Mouse (Mus musculus) cortical plate, adult 2 months (tissue): ENCODE data around the gene Dapp1. TPM values are rescaled to one million over a fixed set of nuclear protein-coding genes. Genes with fewer than 3 reads are reported as not detected.
A peak's percentile ranks its signal among the peaks of the same experiment; 100 is the strongest.
"Not testable (repeated sequence)": the region's sequence is repeated elsewhere in the genome, so short reads cannot be mapped to it uniquely, and the experiment has no call there.

ENCODE experiments used
- H3K27ac ChIP-seq: fragments of 200-500 bp; 2 replicates; pipeline ENCODE4 v1.5.1; 2012; ENCODE audit warnings: low read length, control low read depth, inconsistent platforms; ENCODE audit not compliant: insufficient read depth
- H3K4me1 ChIP-seq: fragments of 200-500 bp; 2 replicates; pipeline ENCODE4 v1.6.1; 2011; ENCODE audit warnings: low read length; ENCODE audit not compliant: control insufficient read depth, insufficient read depth
- H3K4me3 ChIP-seq: fragments of 200-500 bp; 2 replicates; pipeline ENCODE4 v1.5.1; 2011; ENCODE audit warnings: mild to moderate bottlenecking, low read length, control low read depth; ENCODE audit not compliant: insufficient read depth
- CTCF ChIP-seq: fragments of 200-500 bp; IDR thresholded peaks from 2 replicates; pipeline ENCODE4 v1.5.1; 2011; ENCODE audit warnings: mild to moderate bottlenecking, control low read depth, low read length; ENCODE audit not compliant: insufficient read depth; ENCODE audit errors: extremely low read depth
- POLR2A ChIP-seq: fragments of 200-500 bp; IDR thresholded peaks from 2 replicates; pipeline ENCODE4 v1.6.1; 2011; ENCODE audit warnings: mild to moderate bottlenecking, low read length, control low read depth; ENCODE audit not compliant: insufficient read depth; ENCODE audit errors: extremely low read depth
- polyA plus RNA-seq: library from polyadenylated mRNA; depleted of rRNA; stranded (reverse); fragments of >200 nt; gene quantifications from 2 replicates; pipeline ENCODE4 v1.2.3, GENCODE M21; 2012

Gene Dapp1
- polyA plus RNA-seq, 1 experiment: 5.5 TPM

DNA sequence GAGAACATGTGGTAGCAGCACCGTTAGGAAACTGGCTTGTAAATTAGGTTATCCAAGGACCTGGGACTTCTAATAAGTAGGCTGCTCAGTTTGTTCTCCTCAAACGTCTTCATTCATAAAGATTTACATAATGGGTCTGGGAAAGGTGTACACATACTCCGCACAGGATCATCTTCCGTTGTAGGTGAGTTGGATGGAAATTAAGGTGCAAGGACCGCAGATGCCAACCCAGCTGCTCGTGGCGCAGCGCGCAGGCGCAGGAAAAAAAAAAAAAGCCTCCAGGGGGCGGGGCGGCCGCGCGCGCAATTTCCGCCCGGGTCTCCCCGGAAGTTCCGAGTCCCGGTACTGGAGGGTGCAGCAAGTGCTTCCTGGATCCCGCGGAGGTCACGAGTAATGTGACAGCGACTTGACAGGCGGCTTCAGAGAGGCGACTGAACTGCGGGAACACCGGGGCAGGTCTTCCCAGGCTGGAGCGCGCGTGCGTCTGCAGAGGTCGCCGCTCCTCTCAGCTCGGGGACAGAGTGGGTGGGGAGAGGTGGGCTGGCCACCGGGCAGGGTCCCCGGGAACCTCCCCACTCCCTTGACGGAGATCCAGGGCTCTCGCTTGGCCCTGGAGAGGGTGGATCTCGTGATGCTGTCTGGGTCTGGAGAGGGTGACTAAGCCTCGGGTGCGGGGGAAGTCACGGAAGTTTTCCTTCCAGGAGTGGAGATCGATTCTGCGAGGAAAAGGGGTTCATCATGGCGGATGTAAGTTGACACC lies 63.0 kb downstream of the Dapp1 start, which contains the start of gene Lamtor3:
TSS of gene Lamtor3 (plus strand) at position 335 of the 760 bp plus-strand sequence.
- no peak for TF ChIP-seq CTCF
- TF ChIP-seq POLR2A: peak; percentile 92
- H3K27ac ChIP-seq: peak within 1 kb of the TSS; percentile 24; the same call in 1 of the 2 replicates
- peaks cover 2% of the 10 kb centered on the region; the same call in 1 of the 2 replicates for H3K4me1 ChIP-seq
- H3K4me3 ChIP-seq: peak within 1 kb of the TSS; percentile 89

DNA sequence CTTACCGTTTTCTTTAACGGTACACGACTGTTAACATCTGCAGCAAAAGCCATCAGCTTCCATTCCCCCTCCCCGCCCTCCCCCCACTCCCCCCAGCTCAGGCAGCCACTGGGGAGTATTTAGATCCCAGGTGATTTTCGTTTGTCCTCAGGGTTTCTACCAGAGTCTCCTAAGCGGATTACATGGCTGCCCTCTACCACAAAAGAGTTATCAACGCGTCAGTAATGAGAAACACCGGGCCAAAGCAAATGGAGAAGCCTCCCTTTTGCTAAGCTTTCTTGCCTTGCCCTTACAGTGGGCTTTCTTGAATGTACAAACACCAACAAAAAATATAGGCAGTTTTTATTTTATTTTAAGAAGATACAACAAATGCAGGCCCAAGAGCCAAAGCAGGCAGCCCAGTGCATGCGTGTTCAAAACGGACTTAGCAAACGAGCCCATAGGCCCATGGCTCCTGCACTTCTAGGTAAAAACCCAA lies 63.6 kb downstream of the Dapp1 start:
- 0 out of 2 replicates have a peak overlapping the region, but pooled peaks have one; percentile 5 for H3K27ac ChIP-seq
- peaks cover 2% of the 10 kb centered on the region; the same call in 1 of the 2 replicates for H3K4me1 ChIP-seq
- peak overlapping the region; percentile 89 for H3K4me3 ChIP-seq
- TF ChIP-seq CTCF (no peak), POLR2A (no peak)

DNA sequence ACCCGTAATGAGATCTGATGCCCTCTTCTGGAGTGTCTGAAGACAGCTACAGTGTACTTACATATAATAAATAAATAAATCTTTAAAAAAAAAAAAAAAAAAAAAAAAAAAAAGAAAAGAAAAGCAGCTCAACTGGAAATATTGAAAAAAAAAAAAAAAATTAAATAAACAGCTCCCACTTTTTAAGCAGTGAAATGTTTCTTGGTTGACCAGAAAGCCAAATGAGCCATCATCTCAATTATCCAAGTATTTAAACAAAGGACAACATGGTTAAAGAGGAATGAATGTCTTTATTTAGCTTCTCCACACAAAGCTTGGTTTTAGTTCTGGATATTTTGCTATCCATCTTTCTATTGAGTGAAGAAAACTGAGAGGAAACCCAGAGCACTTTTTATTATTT lies 66.8 kb downstream of the Dapp1 start:
- H3K4me3 ChIP-seq, H3K4me1 ChIP-seq, H3K27ac ChIP-seq: not testable (repeated sequence)

DNA sequence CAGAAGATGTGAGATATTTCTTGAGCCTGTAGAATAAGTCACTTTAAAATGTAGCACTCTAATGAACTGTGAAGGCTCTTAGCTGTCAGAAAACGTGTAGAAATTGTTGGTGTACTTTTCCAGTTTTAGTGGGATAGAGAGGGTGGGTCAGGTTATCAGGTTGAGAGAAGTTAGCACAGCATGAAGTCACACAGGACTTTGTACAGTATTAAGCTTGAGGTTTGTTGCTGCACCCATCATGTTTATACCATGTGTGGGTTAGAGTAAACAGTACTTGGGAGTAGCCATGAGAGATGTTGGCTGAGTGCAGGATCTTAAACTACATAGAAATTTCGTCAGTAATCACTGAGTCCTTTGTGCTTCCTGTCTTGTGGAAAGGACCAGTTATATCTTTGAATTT lies 68.3 kb downstream of the Dapp1 start:
- Histone ChIP-seq H3K4me1 (no peaks in the 10 kb centered on the region), H3K4me3 (no peak overlapping the region), H3K27ac (no peak overlapping the region)
- TF ChIP-seq POLR2A: no peak
- no peak for TF ChIP-seq CTCF

DNA sequence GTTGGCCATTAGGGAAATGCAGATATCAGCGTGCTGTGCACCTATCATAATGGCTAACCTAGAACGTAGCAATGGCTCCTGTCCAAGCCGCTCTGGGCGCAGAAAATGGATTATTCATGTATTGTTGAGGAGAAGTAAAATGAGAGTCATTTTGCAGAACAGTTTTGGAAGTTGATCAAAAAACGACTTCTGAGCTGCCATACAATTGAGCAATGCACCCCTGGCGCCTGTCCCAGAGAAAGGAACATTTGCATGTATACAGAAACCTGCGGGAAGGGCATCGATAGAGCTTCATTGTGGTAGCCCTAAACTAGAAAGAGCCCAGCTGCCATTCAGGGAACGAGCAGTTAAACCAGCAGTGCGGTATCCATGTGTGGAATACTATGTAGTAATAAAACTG lies 81.2 kb downstream of the Dapp1 start:
- Histone ChIP-seq H3K27ac (no peak overlapping the region), H3K4me3 (no peak overlapping the region), H3K4me1 (no peaks in the 10 kb centered on the region)
- no peak for TF ChIP-seq CTCF
- no peak for TF ChIP-seq POLR2A

DNA sequence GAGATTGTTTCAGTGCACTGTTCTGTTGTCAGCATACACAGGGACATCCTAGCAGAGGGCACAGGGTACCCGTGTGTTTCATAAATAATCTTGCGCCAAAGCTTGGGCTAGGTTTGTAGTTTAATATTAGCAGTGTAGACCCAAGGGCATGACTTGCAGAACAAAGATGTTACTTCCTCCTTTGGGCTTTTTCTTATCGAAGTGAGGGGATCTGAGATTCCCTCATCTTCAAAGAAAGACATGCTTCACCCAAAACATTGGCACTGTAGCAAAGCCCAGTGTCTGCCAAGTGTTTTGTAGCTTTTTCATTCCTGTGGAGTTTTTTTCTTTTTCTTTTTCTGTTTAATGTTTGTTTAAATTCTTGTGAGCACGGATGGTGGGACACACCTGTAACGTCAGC lies 83.7 kb downstream of the Dapp1 start:
- TF ChIP-seq CTCF (no peak), POLR2A (no peak)
- no peak overlapping the region for H3K4me3 ChIP-seq
- H3K4me1 ChIP-seq: no peaks in the 10 kb centered on the region
- H3K27ac ChIP-seq: no peak overlapping the region

DNA sequence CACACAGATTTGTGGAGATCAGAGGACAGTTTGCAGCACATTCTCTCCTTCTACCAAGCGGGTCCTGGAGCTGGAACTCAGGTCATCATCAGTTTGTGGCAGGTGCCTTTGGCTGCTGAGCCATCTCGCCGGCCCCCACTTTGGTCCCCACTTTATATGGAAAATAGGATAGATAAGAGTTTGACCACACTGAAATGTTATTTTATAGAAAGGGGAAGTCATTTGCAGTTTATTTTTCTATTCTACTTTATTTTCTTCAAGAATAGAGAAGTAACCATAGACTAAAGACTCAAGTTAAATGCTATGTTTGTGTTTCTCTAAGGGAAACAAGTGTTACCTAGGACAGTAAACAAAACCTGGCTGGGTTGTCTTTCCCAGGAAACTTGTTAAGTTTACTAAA lies 84.5 kb downstream of the Dapp1 start:
- Histone ChIP-seq H3K4me3 (no peak overlapping the region), H3K4me1 (no peaks in the 10 kb centered on the region)
- TF ChIP-seq POLR2A (no peak), CTCF (no peak)

DNA sequence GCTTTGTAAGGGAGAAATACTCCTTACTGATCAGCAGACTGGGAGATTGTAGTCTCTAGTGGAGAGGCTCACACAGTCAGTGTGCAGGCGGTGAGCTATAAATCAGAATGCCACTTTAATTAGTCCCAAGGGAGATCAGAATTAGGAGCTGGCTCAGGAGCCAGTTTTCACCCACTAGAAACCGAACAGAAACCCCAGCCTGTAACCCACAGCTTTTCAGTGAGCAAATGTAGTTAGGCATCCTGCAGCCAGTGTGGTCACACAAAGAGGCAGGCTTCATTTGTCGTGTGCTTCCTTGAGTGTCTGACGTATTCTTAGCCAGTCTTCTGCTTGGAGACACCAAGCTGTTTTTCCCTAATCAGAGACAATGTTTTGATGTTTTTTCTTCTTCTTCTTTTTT lies 85.0 kb downstream of the Dapp1 start:
- Histone ChIP-seq H3K4me3 (no peak overlapping the region), H3K27ac (no peak overlapping the region), H3K4me1 (no peaks in the 10 kb centered on the region)
- no peak for TF ChIP-seq POLR2A
- no peak for TF ChIP-seq CTCF

More for the DNA sequence above, 84.5 kb downstream of the Dapp1 start:
- no peak overlapping the region for H3K27ac ChIP-seq

DNA sequence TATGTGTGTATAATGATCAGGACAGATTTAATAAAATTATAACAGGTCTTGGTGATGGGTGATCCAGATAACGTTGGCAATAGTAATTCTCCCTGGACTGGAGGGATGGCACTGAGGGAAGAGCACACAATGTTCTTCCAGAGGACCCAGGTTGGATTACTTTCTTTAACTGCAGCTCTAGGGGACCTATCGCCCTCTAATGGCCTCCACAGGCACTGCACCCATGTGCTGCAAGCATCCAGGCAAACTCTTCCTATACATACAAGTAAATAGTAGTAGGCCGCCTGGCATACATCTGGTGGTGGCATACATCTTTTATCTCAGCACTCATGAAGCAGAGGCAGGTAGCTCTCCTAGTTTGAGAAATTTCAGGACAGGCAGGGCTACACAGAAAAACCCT lies 86.1 kb downstream of the Dapp1 start:
- H3K27ac ChIP-seq: no peak overlapping the region
- TF ChIP-seq CTCF (peak; percentile 24; the same call in 1 of the 2 replicates), POLR2A (no peak)
- H3K4me1 ChIP-seq: no peaks in the 10 kb centered on the region
- H3K4me3 ChIP-seq: no peak overlapping the region

DNA sequence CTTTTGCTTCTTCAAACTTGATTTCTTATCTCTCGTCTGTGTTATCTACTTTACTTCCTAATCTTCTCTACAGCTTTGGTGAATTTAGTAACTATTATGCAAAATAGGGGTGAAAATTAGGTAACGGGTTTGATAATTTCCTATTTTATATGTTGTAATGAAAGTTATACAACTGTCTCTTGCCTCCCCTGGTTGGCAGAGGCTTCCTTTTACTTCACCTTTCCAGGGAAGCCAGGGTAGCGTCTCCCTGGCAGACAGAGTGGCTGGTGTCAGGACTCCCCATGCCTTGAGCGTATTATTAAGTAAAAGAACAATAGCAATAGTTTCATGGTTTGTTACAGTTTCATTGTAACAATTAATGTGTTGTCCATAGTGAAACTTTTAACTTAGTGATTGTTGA lies 87.6 kb downstream of the Dapp1 start:
- TF ChIP-seq CTCF: no peak
- TF ChIP-seq POLR2A: no peak
- Histone ChIP-seq H3K4me1 (no peaks in the 10 kb centered on the region), H3K27ac (no peak overlapping the region), H3K4me3 (no peak overlapping the region)

DNA sequence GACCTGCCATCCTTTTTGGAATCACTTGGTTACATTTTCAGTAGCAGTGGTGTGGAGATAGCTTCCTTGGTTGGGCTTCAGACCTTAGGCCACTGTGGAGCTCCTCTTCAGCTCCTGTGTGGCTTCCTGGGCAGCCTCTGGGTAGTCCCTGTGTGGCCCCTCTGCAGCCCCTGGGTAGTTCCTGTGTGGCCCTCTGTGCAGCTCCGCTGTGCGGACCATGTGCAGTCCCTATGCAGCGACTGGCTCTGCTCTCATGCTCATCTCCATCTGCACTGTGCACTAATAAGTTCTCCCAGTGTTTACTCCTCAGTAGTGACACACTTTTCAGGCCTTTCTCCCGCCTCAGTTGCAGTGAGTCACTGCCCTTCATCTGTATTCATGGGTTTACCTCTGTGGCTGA lies 89.2 kb downstream of the Dapp1 start:
- Histone ChIP-seq H3K27ac (no peak overlapping the region), H3K4me3 (no peak overlapping the region), H3K4me1 (no peaks in the 10 kb centered on the region)
- TF ChIP-seq POLR2A (no peak), CTCF (no peak)
